Mouse (Mus musculus) lung, postnatal 0 days (tissue): Measurements from ENCODE around the gene Gjb5.

ENCODE experiments used
- CTCF ChIP-seq: IDR thresholded peaks from 2 replicates; pipeline ENCODE4 v1.5.1; 2016; ENCODE audit warnings: antibody characterized with exemption, mild to moderate bottlenecking
- EP300 ChIP-seq: IDR thresholded peaks from 2 replicates; pipeline ENCODE4 v1.6.1; 2016; ENCODE audit warnings: antibody characterized with exemption, mild to moderate bottlenecking, control low read depth

DNA sequence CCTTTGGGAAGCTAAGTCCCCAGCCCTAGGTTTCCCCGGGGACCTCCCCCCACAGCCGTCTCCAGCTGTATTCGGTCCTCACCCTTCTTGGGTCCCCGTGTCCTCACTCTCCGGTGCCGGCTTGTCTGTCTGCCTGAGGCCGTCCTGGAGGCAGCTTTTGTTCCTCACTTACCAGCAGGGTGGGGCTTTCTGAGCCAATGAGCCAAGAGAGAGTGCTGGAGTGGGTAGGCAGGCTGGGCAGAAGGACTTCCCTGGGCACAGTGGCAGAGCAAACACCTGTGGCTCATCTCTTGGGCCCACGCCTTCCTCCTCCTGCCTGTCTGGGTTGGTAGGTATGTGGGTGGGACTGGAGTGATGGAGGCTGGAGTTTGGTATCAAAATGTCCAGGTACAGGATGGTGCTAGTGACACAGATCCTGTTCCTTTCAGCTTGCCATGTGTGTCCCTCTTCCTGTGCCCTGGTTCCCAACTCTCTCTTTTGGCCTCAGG, 4.0 kb downstream of the Gjb5 start, which contains the start of gene Gjb4:
- TF ChIP-seq CTCF: no peak
- TF ChIP-seq EP300: no peak
